Comparison of ENCODE assay signal across 8 mouse cellular contexts in the genomic region with DNA sequence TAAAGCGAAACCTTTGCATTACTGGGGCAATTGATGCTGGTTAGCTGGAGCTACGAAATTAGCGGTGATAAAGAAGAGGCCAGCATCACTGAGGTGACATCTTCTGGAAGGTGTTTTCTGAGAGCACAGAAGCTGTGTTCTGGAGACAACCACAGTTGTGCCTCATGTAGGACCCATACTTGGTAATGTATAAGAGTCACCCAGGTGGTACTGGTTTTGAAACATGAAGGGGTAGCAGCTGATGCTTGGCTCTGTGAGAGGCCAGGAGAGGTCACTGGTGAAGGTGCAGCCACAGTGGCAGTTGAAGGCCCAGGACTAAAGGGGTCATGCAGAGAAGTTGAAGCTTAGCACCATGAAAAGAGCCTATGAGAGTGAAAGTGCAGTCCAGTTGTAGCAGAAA. TPM values are rescaled to one million over a fixed set of nuclear protein-coding genes. Genes with fewer than 3 reads are reported as not detected.
DNase-seq lines count a peak whose midpoint lies in the region; ATAC-seq and TF ChIP-seq lines count a peak whose summit lies in the region.

A gene (plus strand): TSS at position 301 of the 400 bp plus-strand sequence.

- no peaks in the 10 kb centered on the region for H3K27me3 ChIP-seq in intestine, postnatal 0 days (replicated peaks; ENCODE audit: control insufficient read depth, insufficient read depth, low read length)
- H3K27me3 ChIP-seq in midbrain, postnatal 0 days (ENCODE audit: insufficient read depth, low read length): no peaks in the 10 kb centered on the region

- TF ChIP-seq CTCF in intestine, postnatal 0 days (IDR thresholded peaks at IDR 0.05; ENCODE audit: low read depth): no peak
- TF ChIP-seq CTCF in midbrain, postnatal 0 days (IDR thresholded peaks at IDR 0.05): no peak

- no peaks in the 10 kb centered on the region for H3K4me1 ChIP-seq in ES-E14 (ENCODE audit: control insufficient read depth in 2 of 2, insufficient read depth in 2 of 2, low read length in 2 of 2, poor library complexity in 1 of 2)
- H3K4me1 ChIP-seq in intestine, postnatal 0 days (replicated peaks; ENCODE audit: control insufficient read depth, insufficient read depth, low read length): no peaks in the 10 kb centered on the region
- H3K4me1 ChIP-seq in midbrain, postnatal 0 days (ENCODE audit: insufficient read depth, low read length): no peaks in the 10 kb centered on the region

- H3K4me3 ChIP-seq in ES-E14 (ENCODE audit: insufficient read depth in 1 of 2, low read depth in 1 of 2, low read length in 2 of 2, poor library complexity in 1 of 2, severe bottlenecking in 1 of 2): peak within 1 kb of the TSS in 1 of 2 experiments; percentile 86; a peak in 1 of 4 replicates
- H3K4me3 ChIP-seq in intestine, postnatal 0 days (ENCODE audit: low read depth, low read length): no peak within 1 kb of the TSS
- no peak within 1 kb of the TSS for H3K4me3 ChIP-seq in midbrain, postnatal 0 days (ENCODE audit: low read depth, low read length)

- in situ Hi-C loops in ES-E14 (cut with MboI; ENCODE audit: low sequenced_read_pairs in 2 of 2, unreplicated experiment in 2 of 2): no loop called here

- no peak within 1 kb of the TSS for H3K27ac ChIP-seq in ES-E14 (ENCODE audit: insufficient read depth, low read depth, low read length, poor library complexity, severe bottlenecking)
- H3K27ac ChIP-seq in intestine, postnatal 0 days (ENCODE audit: low read depth, low read length): no peak within 1 kb of the TSS
- no peak within 1 kb of the TSS for H3K27ac ChIP-seq in midbrain, postnatal 0 days (ENCODE audit: low read depth, low read length)

- no peaks in the 10 kb centered on the region for H3K36me3 ChIP-seq in ES-E14 (ENCODE audit: control insufficient read depth, insufficient read depth, low read length, poor library complexity, severe bottlenecking)
- H3K36me3 ChIP-seq in intestine, postnatal 0 days (ENCODE audit: control insufficient read depth, insufficient read depth): peaks cover under 1% of the 10 kb centered on the region; the same call in 1 of the 2 replicates
- H3K36me3 ChIP-seq in midbrain, postnatal 0 days (ENCODE audit: insufficient read depth, low read length): no peaks in the 10 kb centered on the region

- H3K4me2 ChIP-seq in intestine, postnatal 0 days (replicated peaks; ENCODE audit: low read depth): no peak within 1 kb of the TSS; the same call in 1 of the 2 replicates
- H3K4me2 ChIP-seq in midbrain, postnatal 0 days (ENCODE audit: low read depth, low read length, poor library complexity, severe bottlenecking): no peak within 1 kb of the TSS

- 94% methylated on average over 3 of the region's 3 CpGs for WGBS in intestine, postnatal 0 days
- 87% methylated on average over 3 of the region's 3 CpGs for WGBS in midbrain, postnatal 0 days

- no peak for ATAC-seq in intestine, postnatal 0 days
- ATAC-seq in midbrain, postnatal 0 days (ENCODE audit: low FRiP score): no peak

- H3K9ac ChIP-seq in ES-E14 (ENCODE audit: insufficient read depth, low read depth, low read length, poor library complexity, severe bottlenecking): no peak within 1 kb of the TSS
- H3K9ac ChIP-seq in intestine, postnatal 0 days (ENCODE audit: low read depth, low read length): no peak within 1 kb of the TSS
- no peak within 1 kb of the TSS for H3K9ac ChIP-seq in midbrain, postnatal 0 days (replicated peaks; ENCODE audit: low read length, poor library complexity, severe bottlenecking)

- no peaks in the 10 kb centered on the region for H3K9me3 ChIP-seq in ES-E14 (ENCODE audit: control insufficient read depth, insufficient read depth, low read depth, low read length)
- H3K9me3 ChIP-seq in intestine, postnatal 0 days (ENCODE audit: control insufficient read depth): no peaks in the 10 kb centered on the region
- H3K9me3 ChIP-seq in midbrain, postnatal 0 days (ENCODE audit: low read length): no peaks in the 10 kb centered on the region

- DNase-seq in frontal cortex, adult 2 months (ENCODE audit: extremely low spot score in 1 of 2, low spot score in 1 of 2): no peak
- no peak for DNase-seq in frontal cortex, postnatal 36 days (ENCODE audit: low spot score in 2 of 2)
- DNase-seq in ES-E14 (ENCODE audit: low read depth, low spot score) (no peak), adipocyte (ENCODE audit: low spot score) (no peak)
- no peak for DNase-seq in gastrocnemius, adult 18-20 months (ENCODE audit: low spot score)
- no peak for DNase-seq in midbrain, postnatal 0 days (ENCODE audit: low spot score)
- no peak for DNase-seq in frontal cortex, postnatal 25 days (ENCODE audit: low spot score in 2 of 2)

TF ChIP-seq in ES-E14, 5 proteins besides CTCF, POLR2A, EP300 and RAD21:
- TF ChIP-seq MAFK (IDR thresholded peaks at IDR 0.05; ENCODE audit: insufficient read depth, low read depth, low read length): no peak
- TF ChIP-seq CHD2 (IDR thresholded peaks at IDR 0.05; ENCODE audit: low read depth, low read length): no peak
- no peak for TF ChIP-seq ZC3H11A (IDR thresholded peaks at IDR 0.05; ENCODE audit: borderline replicate concordance, low read depth, low read length)
- no peak for TF ChIP-seq ZNF384 (IDR thresholded peaks at IDR 0.05; ENCODE audit: low read depth, low read length)
- TF ChIP-seq HCFC1 (IDR thresholded peaks at IDR 0.05; ENCODE audit: borderline replicate concordance, insufficient read depth, low read length): no peak

RNA-seq across cellular contexts. Expression of the gene that starts here (rescaled TPM):
- 39.4 and 39.6 TPM in 2 replicates for polyA plus RNA-seq in frontal cortex, adult 2 months (2012; rRNA removed)
- total RNA-seq in ES-E14 (2012; rRNA removed): 8.7 and 10.1 TPM in 2 replicates
- 10 to 100 TPM; 17.2 to 17.5 TPM for total RNA-seq in gastrocnemius, adult 18-20 months (2021)
- 13.5 and 15.1 TPM in 2 replicates for polyA plus RNA-seq in intestine, postnatal 0 days (2015; fragmentation: Nextera tagmentation; extraction: Ambion mirVana)
- 56.0 and 59.0 TPM in 2 replicates for total RNA-seq in midbrain, postnatal 0 days (2014; rRNA removed)
- 39.6 and 42.7 TPM in 2 replicates for polyA plus RNA-seq in midbrain, postnatal 0 days (2015; fragmentation: Nextera tagmentation; extraction: Ambion mirVana)
